Mouse (Mus musculus): ENCODE data around the gene Ankfy1.

Gene Ankfy1

DNA sequence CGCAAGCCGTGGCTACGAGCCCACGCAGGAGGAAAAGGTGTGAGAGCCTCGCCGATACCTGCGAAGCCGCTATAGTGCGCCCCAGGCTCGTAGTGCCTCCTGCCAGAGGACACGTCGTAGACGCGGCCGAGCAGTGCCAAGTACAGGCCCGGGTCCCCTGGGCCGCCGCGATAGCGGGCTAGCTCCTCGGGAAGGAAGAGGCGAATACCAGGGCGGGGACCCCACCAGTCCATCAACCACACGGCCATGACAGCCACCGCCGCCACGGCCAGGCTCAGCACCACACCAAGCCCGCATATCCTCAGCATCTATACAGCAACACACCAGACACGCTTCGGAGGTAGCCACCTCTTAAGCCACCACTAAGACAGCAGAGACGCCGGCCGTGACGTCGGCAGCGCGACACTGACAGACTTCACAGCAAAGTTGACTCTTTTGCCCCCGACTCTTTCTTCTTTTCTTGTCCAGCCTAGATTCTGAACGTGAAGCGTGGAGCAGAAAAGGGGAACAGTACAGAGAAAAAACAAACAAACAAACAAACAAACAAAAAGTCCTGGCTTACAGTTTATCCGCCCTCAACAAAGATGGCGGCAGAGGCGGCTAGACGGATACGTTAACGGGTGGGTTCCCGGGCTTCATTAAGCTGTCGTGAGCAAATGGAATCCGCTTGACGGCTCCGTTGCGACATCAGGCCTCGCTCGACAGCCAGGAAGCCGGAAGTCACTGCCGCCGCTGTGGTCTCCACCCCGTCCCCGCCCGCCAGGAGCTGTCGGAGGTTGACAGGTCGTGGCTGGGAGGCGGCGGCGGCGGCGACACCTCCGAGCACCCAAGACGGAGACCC is 105.9 kb downstream of the Ankfy1 start, which contains the start of the genes Cyb5d2 and Zzef1:
TSS of gene Cyb5d2 (minus strand) at position 688 of the 841 bp plus-strand sequence.
TSS of gene Zzef1 (plus strand) at position 772 of the 841 bp plus-strand sequence.
- DNase-seq (ENCODE audit: low spot score) = peak; percentile 98

GRCm38 (mm10) chr11:72796296-72796687 is 106.5 kb downstream of the Ankfy1 start:
- no peak for DNase-seq (ENCODE audit: low spot score)

DNA sequence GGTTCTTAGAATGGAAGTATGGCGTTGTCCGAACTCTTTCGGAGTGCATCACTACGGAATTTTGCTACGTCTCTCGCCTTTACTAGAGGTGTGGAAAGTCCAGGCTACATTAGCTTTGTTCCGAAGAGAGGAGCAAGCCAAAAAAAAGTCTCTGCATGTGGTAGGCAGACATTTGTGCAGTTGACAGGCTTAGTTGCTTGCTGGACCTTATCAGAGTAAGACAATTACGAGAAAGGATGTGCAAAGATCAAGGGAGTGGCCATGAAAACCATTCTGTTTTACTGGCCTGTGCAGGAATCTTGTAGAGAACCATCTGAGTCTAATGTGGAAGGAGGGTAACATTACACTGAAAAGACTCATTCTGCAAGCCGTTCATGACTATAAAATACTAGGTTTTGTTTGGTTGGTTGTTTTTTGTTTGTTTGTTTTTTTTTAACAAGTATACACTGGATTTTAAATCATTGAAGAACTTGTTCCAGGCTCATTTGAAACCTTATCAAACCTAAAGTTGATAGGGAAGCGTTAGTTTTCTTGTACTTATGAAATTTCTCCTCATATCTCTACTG is 107.0 kb downstream of the Ankfy1 start:
- peak; percentile 3 for DNase-seq (ENCODE audit: low spot score)

DNA sequence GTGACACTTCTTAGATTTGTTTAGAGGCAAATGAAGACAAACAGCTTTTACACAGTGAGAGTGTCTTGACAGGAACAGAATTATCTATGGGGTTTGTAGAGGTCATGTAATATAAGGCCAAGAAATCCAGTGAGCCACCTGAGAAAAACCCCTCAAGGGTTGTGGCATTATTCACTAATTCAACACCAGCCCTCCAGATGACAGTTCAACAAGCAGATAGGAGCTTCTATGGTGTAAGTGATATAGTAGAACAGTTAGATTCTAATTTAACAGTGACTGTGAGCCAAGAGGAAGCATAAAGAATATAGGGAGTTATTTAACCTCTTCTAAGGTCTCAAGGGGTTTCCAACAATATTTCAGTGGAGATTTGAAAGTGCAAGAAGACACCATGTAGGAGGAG is 108.3 kb downstream of the Ankfy1 start:
- no peak for DNase-seq (ENCODE audit: low spot score)

DNA sequence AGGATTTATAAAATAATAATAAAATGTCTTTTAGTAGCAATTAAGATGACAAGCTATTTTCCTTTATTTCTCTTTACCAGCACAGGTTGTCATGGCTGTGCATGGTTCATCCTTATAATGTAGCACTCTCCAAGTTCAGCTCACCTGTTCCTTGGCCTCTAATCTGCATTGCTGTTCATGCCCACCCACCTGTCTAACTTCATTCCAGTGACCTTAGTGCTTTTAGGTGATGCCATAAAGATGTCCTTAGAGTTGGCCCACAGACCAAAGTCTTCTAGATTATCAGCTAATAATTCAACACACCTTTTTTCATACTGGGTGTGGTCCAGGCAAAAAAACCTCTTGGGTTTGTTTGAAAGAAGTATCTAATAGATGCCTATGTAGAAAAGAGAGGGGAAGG is 111.4 kb downstream of the Ankfy1 start:
- DNase-seq (ENCODE audit: low spot score) = no peak

GRCm38 (mm10) chr11:72803038-72803437 is 113.2 kb downstream of the Ankfy1 start:
- no peak for DNase-seq (ENCODE audit: low spot score)

DNA sequence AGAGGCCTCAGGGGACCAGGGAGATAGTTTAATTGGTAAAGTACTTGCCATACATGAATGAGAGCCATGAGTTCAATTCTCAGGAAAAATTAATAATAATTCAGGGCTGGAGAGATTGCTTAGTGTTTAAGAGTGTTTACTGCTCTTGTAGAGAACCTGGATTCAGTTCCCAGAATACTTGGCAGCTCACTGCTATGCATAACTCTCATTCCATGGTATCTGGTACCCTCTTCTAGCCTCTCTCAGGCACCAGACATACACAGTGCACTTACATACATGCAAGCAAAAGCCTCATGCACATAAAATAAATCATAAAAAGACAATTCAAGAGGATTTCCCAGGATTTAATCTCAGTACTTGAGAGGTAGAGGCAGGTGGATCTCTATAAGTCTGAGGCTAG is 114.8 kb downstream of the Ankfy1 start:
- DNase-seq (ENCODE audit: low spot score) = no peak

DNA sequence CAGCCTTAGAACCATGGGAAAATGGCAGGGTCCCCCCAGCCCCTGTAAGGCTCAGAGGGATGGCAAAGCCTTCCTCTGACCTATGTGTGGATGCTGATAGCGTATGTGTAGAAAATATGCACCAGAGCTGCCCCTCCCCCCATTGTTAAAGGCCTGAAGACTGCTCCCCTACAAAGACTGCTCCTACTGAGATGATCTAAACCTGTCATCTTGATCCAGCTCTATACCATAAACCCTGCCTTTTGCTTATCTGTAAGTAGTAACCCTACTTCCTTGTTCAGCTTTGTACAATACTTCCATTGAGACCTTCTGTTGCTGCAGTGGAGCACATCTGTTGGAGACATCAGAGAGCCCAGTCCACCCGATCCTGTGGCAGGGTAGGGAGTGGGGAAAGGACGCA is 115.4 kb downstream of the Ankfy1 start:
- no peak for DNase-seq (ENCODE audit: low spot score)

GRCm38 (mm10) chr11:72806556-72806955 is 116.8 kb downstream of the Ankfy1 start:
- DNase-seq (ENCODE audit: low spot score) = no peak

- DNase-seq (ENCODE audit: low spot score) = no peak
Measured at GRCm38 (mm10) chr11:72807992-72808391, 118.2 kb downstream of the Ankfy1 start.

DNA sequence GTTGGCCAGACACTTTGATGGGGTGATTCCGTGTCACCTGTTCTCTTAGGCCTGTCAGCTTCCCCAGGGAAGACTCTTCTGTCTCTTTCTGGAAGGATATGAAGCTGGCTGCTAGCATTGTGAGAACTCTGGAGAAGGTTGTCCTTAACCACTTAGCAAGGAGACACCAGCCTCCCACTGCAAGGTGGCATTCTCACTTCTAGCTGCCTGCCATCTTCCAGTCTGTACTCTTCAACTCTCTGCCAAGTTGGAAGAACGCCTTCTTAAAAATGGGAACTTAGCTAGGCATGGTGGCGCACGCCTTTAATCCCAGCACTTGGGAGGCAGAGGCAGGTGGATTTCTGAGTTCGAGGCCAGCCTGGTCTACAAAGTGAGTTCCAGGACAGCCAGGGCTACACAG is 123.9 kb downstream of the Ankfy1 start:
- no peak for DNase-seq (ENCODE audit: low spot score)

DNA sequence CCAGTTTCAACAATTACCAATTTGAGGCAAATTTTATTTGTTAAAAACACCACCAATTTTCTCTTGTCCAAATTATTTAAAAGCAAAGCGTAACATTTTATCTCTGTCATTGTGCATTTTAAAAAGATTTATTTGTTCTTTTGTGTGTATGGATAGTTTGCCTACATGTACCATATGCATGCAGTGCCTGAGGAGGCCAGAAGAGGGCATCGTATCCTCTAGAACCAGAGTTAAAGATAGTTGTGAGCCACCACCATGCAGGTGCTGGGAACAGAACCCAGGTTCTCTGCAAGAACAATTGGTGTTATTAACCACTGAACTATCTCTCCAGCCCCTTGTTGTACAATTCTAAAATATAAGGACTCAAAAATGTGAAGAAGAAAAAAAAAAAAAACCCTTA is 124.4 kb downstream of the Ankfy1 start:
- peak; percentile 21 for DNase-seq (ENCODE audit: low spot score)

DNA sequence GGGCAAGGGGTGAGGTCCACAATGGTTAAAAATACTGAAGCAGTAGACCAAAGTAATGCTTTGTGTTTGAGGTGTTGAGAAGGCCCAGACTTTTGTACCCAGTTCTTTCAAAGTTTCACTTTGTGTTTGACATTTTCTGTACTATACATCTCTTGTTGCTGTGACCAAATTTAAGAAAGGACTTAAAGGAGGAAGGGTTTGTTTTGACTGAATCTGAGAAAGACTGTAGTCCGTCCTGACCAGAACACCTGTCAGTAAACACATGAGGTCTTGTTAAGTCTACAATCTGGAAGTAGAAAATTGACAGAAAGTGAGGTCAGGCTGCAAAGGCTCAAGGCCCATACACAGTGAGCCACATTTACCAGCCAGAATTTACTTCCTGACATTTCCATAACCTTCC is 127.1 kb downstream of the Ankfy1 start:
- DNase-seq (ENCODE audit: low spot score) = no peak

- no peak for DNase-seq (ENCODE audit: low spot score)
Measured at GRCm38 (mm10) chr11:72818067-72818466, 128.3 kb downstream of the Ankfy1 start.

DNA sequence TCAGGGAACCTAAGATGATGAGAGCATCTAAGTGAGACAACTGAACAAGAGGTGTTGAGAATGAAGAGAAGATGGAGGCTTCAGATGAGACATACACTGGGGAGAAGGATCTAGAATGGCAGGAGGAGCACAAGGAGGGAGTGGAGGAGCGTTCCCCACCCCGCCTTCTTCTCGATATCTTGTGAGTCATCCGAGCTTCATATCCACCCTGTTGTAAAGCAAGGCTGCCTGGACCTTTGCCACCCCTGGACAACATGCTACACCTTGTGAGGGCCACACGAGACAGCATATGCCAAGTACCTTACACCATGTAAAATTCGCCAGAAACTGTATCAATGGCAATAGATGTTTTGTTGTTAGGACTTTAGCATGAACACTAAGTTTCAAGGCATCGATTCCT is 131.2 kb downstream of the Ankfy1 start:
- no peak for DNase-seq (ENCODE audit: low spot score)
